Mouse (Mus musculus) liver, postnatal 0 days (tissue): ENCODE measurements around the gene Trpc4.

Experiments
- CTCF ChIP-seq: sonication (generic); IDR thresholded peaks from 2 replicates; pipeline ENCODE4 v1.5.1; 2016; ENCODE audit warnings: antibody characterized with exemption, low read depth
- EP300 ChIP-seq: IDR thresholded peaks from 2 replicates; pipeline ENCODE4 v1.6.1; 2016; ENCODE audit warnings: antibody characterized with exemption, low read depth, mild to moderate bottlenecking

DNA sequence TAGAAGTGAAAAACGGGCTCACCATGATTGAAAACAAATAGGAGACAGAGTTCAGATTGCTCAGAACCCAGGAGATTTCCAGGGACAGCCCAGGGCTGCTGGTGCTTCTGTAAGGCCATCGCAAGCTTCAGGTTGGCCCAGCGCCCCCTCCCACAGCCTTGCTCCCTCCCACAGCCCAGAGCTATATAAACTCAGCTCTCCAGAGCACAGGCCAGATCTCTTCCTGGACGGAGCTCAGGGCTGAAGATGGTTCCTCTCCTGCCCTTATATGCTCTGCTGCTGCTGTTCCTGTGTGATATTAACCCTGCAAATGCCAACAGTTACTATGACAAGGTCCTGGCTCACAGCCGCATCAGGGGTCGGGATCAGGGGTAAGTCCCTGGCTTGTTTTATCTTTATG lies 205.1 kb downstream of the Trpc4 start, which contains the start of gene Postn:
- TF ChIP-seq CTCF (no peak), EP300 (no peak)
